Comparison of ENCODE assay signal across 21 mouse cellular contexts in the genomic region with DNA sequence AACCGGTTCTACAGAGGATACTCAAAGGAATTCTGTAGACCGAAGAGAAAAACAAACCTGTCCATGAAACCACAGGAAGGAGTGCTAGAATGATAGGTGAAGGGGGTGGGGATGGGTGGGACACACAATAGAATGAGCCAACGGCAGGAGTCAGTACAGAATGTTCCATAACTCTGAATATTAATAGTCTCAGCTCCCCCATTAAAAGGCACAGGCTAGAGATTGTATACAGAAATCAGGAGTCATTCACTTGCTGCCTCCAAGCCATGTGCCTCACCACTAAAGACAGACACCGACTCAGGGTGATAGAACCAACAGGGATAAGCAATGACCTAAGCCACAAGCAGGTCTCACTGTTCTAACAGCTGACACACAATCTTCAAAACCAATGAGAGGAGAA. TPM values are rescaled to one million over a fixed set of nuclear protein-coding genes. Genes with fewer than 3 reads are reported as not detected.
"Had no signal": no experiment of that assay in that cellular context is flagged by ENCODE, and none has a peak within 500 bp of the region (broad histone marks: within the 10 kb centered on the region; RNA-seq: fewer than 3 reads in every experiment).

No protein-coding gene starts in this region.

- H3K4me2 ChIP-seq: lung, embryonic 15.5 days; midbrain, embryonic 11.5 days; midbrain, embryonic 13.5 days; midbrain, embryonic 15.5 days; neural tube, embryonic 12.5 days; stomach, embryonic 15.5 days had no signal

- ATAC-seq: midbrain, embryonic 13.5 days; midbrain, embryonic 15.5 days had no signal

- DNase-seq: lung, adult 2 months; lung, postnatal 10 days; lung, postnatal 4 days; right cerebral cortex, postnatal 14 days; thymus, adult 2 months; thymus, postnatal 25 days; thymus, postnatal 4 days had no signal

- H3K4me3 ChIP-seq: lung, embryonic 15.5 days; megakaryocyte, embryonic 14.5 days; midbrain, embryonic 13.5 days; midbrain, embryonic 15.5 days; neural tube, embryonic 12.5 days; stomach, embryonic 15.5 days had no signal

- H3K36me3 ChIP-seq: lung, embryonic 15.5 days; midbrain, embryonic 13.5 days; midbrain, embryonic 15.5 days; neural tube, embryonic 12.5 days; stomach, embryonic 15.5 days had no signal

- H3K27me3 ChIP-seq: lung, embryonic 15.5 days; megakaryocyte, embryonic 14.5 days; midbrain, embryonic 13.5 days; midbrain, embryonic 15.5 days; neural tube, embryonic 12.5 days; stomach, embryonic 15.5 days had no signal

- H3K9ac ChIP-seq: liver, embryonic 14.5 days; lung, embryonic 15.5 days; midbrain, embryonic 13.5 days; midbrain, embryonic 15.5 days; neural tube, embryonic 12.5 days; stomach, embryonic 15.5 days had no signal

- H3K27ac ChIP-seq: liver, embryonic 14.5 days; lung, embryonic 15.5 days; midbrain, embryonic 13.5 days; midbrain, embryonic 15.5 days; neural tube, embryonic 12.5 days; stomach, embryonic 15.5 days; stomach, postnatal 0 days had no signal

- H3K4me1 ChIP-seq: lung, embryonic 15.5 days; megakaryocyte, embryonic 14.5 days; midbrain, embryonic 13.5 days; midbrain, embryonic 15.5 days; neural tube, embryonic 12.5 days; stomach, embryonic 15.5 days had no signal

- H3K9me3 ChIP-seq: lung, embryonic 15.5 days; megakaryocyte, embryonic 14.5 days; midbrain, embryonic 13.5 days; midbrain, embryonic 15.5 days; neural tube, embryonic 12.5 days; stomach, embryonic 15.5 days had no signal

RNA-seq across cellular contexts. Expression of a gene that starts 16.3 kb away (rescaled TPM):
- total RNA-seq: midbrain, postnatal 0 days; monocyte, adult 5-6 weeks; neutrophil, adult 5-6 weeks had no signal
- polyA plus RNA-seq: midbrain, embryonic 11.5 days; midbrain, embryonic 15.5 days; midbrain, postnatal 0 days; neural tube, embryonic 12.5 days; neural tube, embryonic 14.5 days; spleen, adult 2 months; stomach, postnatal 0 days; thymus, adult 2 months had no signal
